In genomic region chr7:12834162-12835120, GRCm38 (mm10) we compare ENCODE assay signal across 8 mouse cellular contexts. TPM values are rescaled to one million over a fixed set of nuclear protein-coding genes. Genes with fewer than 3 reads are reported as not detected.
DNase-seq lines count a peak whose midpoint lies in the region; ATAC-seq lines count a peak whose summit lies in the region.

Gene Zfp110 (plus strand): TSS chr7:12834761.

- peaks cover 28% of the 10 kb centered on the region for H3K9me3 ChIP-seq in forebrain, embryonic 14.5 days (replicated peaks; ENCODE audit: control insufficient read depth, low read length)
- peaks cover 32% of the 10 kb centered on the region for H3K9me3 ChIP-seq in neural tube, embryonic 15.5 days (replicated peaks)

- H3K4me2 ChIP-seq in forebrain, embryonic 14.5 days (ENCODE audit: low read length): peak within 1 kb of the TSS; percentile 49
- peak within 1 kb of the TSS; percentile 67 for H3K4me2 ChIP-seq in neural tube, embryonic 15.5 days

- H3K9ac ChIP-seq in forebrain, embryonic 14.5 days (ENCODE audit: low read length): peak within 1 kb of the TSS; percentile 75
- peak within 1 kb of the TSS; percentile 36 for H3K9ac ChIP-seq in neural tube, embryonic 15.5 days (replicated peaks)

- 0 out of 2 replicates have a peak within 1 kb of the TSS, but pooled peaks have one; percentile 41 for H3K27ac ChIP-seq in forebrain, embryonic 14.5 days (ENCODE audit: low read depth, low read length)
- peak within 1 kb of the TSS; percentile 33; the same call in 1 of the 2 replicates for H3K27ac ChIP-seq in neural tube, embryonic 15.5 days (replicated peaks)

- WGBS in forebrain, embryonic 14.5 days: 4% methylated on average over 47 of the region's 47 CpGs
- 3% methylated on average over 47 of the region's 47 CpGs for WGBS in neural tube, embryonic 15.5 days

- DNase-seq in ES-CJ7 (ENCODE audit: low read depth, low spot score): peak; percentile 95
- DNase-seq in cerebellum, adult 11 months: peak; percentile 80
- peak; percentile 94 for DNase-seq in forebrain, embryonic 14.5 days (ENCODE audit: low spot score)
- DNase-seq in heart, postnatal 14 days: peak; percentile 88 to 91
- DNase-seq in layer of hippocampus, adult 11-12 months (ENCODE audit: low spot score): peak; percentile 85
- peak; percentile 92 to 93 for DNase-seq in lung, adult 18-20 months
- DNase-seq in testis, postnatal 14 days (ENCODE audit: low spot score): peak; percentile 89

- intact Hi-C loops in heart, postnatal 14 days (cut with DNase I): loop anchor here (5.0 kb wide), 1 partner anchor 48 kb away; the partner anchor contains the start of gene Zfp128

- peaks cover 30% of the 10 kb centered on the region for H3K36me3 ChIP-seq in forebrain, embryonic 14.5 days (ENCODE audit: control insufficient read depth, insufficient read depth, low read length)
- H3K36me3 ChIP-seq in neural tube, embryonic 15.5 days: peaks cover 32% of the 10 kb centered on the region

- no peaks in the 10 kb centered on the region for H3K27me3 ChIP-seq in forebrain, embryonic 14.5 days (replicated peaks; ENCODE audit: control insufficient read depth, insufficient read depth, low read length)
- no peaks in the 10 kb centered on the region for H3K27me3 ChIP-seq in neural tube, embryonic 15.5 days (replicated peaks)

- ATAC-seq in forebrain, embryonic 14.5 days: peak; percentile 98
- ATAC-seq in neural tube, embryonic 15.5 days (ENCODE audit: low FRiP score): peak; percentile 97

- no peaks in the 10 kb centered on the region for H3K4me1 ChIP-seq in forebrain, embryonic 14.5 days (ENCODE audit: control insufficient read depth, insufficient read depth, low read length)
- peaks cover 7% of the 10 kb centered on the region; the same call in 1 of the 2 replicates for H3K4me1 ChIP-seq in neural tube, embryonic 15.5 days

- peak within 1 kb of the TSS; percentile 42 for H3K4me3 ChIP-seq in forebrain, embryonic 14.5 days (ENCODE audit: low read depth, low read length)
- H3K4me3 ChIP-seq in neural tube, embryonic 15.5 days (replicated peaks): peak within 1 kb of the TSS; percentile 60

RNA-seq across cellular contexts. Expression of gene Zfp110, which starts in this region (rescaled TPM):
- polyA plus RNA-seq in forebrain, embryonic 14.5 days (2014; fragmentation: Nextera tagmentation; extraction: Ambion mirVana): 29.7 and 38.8 TPM in 2 replicates
- 10 to 100 TPM; 15.1 to 17.3 TPM for total RNA-seq in heart, postnatal 14 days (2021)
- polyA plus RNA-seq in neural tube, embryonic 15.5 days (2015; fragmentation: Nextera tagmentation; extraction: Ambion mirVana): 23.4 and 25.4 TPM in 2 replicates

Comparison
In these comparisons a context has a peak if more than half of its experiments do, and no peak if none do; other contexts are left out.
1. Peak in every context shown above with its lines: DNase-seq, ATAC-seq, H3K4me3 ChIP-seq and H3K27ac ChIP-seq.